Mouse (Mus musculus) midbrain, embryonic 11.5 days (tissue): Measurements from ENCODE around the gene Plk5. TPM values are rescaled to one million over a fixed set of nuclear protein-coding genes. Genes with fewer than 3 reads are reported as not detected.
"Not testable (repeated sequence)": the region's sequence is repeated elsewhere in the genome, so short reads cannot be mapped to it uniquely, and the experiment has no call there.

Source experiments
- ATAC-seq: fragments of 200-750 bp; cut with Nextera tagmentation; 2 replicates; pipeline ENCODE4 v1.8.0; 2017; ENCODE audit warnings: moderate TSS enrichment, moderate library complexity; ENCODE audit not compliant: low FRiP score
- DNase-seq: peaks from one replicate; pipeline ENCODE4 v3.0.0; 2015; ENCODE audit warnings: low spot score; ENCODE audit errors: missing footprints
- H3K27ac ChIP-seq: fragments of 300-500 bp; sonication (generic); 2 replicates; pipeline ENCODE4 v1.5.1; 2014; ENCODE audit warnings: low read depth, low read length
- H3K27me3 ChIP-seq: fragments of 300-500 bp; sonication (generic); 2 replicates; pipeline ENCODE4 v1.6.1; 2014; ENCODE audit warnings: mild to moderate bottlenecking, low read length, moderate library complexity, mixed read lengths; ENCODE audit not compliant: control insufficient read depth, insufficient read depth
- H3K36me3 ChIP-seq: fragments of 300-500 bp; sonication (generic); 2 replicates; pipeline ENCODE4 v1.6.1; 2014; ENCODE audit warnings: mild to moderate bottlenecking, low read length, moderate library complexity, mixed read lengths; ENCODE audit not compliant: control insufficient read depth, insufficient read depth
- H3K4me1 ChIP-seq: fragments of 300-500 bp; sonication (generic); 2 replicates; pipeline ENCODE4 v1.6.1; 2014; ENCODE audit warnings: low read length; ENCODE audit not compliant: control insufficient read depth, insufficient read depth
- H3K4me2 ChIP-seq: fragments of 300-500 bp; sonication (generic); 2 replicates; pipeline ENCODE4 v1.6.1; 2014; ENCODE audit warnings: mild to moderate bottlenecking, moderate library complexity
- H3K4me3 ChIP-seq: fragments of 300-500 bp; sonication (generic); 2 replicates; pipeline ENCODE4 v1.5.1; 2014; ENCODE audit warnings: low read depth, low read length
- H3K9ac ChIP-seq: fragments of 300-500 bp; sonication (generic); 2 replicates; pipeline ENCODE4 v1.6.1; 2014; ENCODE audit warnings: low read length
- H3K9me3 ChIP-seq: fragments of 300-500 bp; sonication (generic); 2 replicates; pipeline ENCODE4 v1.6.1; 2016; ENCODE audit warnings: low read length; ENCODE audit not compliant: control insufficient read depth
- WGBS: fragments of 180-500 bp; shearing (Covaris S2); extraction: QIAGEN DNeasy Blood & Tissue Kit; methylation state at CpG from one replicate; pipeline ENCODE4 v1.1.7; 2014; 5-methylcytosine and 5-hydroxymethylcytosine counted together
- polyA plus RNA-seq: library from polyadenylated mRNA; unstranded; fragments of >200 nt; fragmentation: Nextera tagmentation; extraction: Ambion mirVana; gene quantifications from 2 replicates; pipeline ENCODE4 v1.2.1, GENCODE M21; 2014

Gene Plk5
- polyA plus RNA-seq, 1 experiment from 2014 or later = 0.05 TPM

DNA sequence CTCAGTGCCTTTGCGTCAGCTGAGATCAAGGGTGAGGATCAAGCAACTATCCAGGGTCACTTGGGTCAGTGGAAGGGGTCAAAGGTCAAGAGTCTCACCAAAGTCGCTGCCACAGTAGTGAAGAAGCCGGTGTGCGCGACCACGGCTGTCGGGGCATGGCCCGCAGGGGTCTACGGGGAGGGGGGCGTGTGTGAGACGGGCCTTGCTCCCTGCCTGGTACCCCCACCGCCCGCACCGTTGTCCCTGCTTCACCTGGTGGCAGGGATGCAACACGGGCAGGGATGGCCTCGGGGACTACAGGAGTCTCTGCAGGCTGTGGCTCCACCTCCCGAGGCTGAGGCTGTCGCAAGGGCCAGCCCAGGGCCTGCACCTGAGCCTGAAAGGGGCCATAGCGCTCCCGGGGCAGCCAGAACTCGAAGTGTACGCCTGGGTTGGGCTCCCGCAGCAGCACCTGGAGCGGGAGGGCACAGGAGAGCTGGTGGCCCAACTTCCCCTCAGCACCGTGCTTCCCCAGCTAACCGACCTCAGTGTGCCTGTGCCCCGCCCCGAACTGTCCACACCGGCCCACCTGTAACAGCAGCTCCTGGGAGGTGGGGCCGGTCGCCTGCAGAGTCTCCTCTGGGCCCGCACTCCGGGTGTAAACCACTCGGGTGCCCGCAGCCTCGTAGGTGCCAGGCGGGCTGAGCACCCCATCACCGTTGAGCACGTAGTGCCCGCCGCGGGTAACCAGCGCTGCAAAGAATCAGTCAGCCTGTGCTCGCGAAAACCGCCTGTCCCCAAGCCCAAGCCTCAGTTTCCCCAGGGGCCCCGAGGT, 14.6 kb upstream of the Plk5 start:
- H3K9me3 ChIP-seq = no peaks in the 10 kb centered on the region
- 1% methylated on average over 46 of the region's 47 CpGs for WGBS
- no peaks in the 10 kb centered on the region for H3K36me3 ChIP-seq
- peaks cover 19% of the 10 kb centered on the region for H3K4me1 ChIP-seq
- peak overlapping the region; percentile 28 for H3K4me3 ChIP-seq
- no peak overlapping the region for H3K9ac ChIP-seq
- H3K4me2 ChIP-seq = no peak overlapping the region
- DNase-seq (peak; percentile 91), ATAC-seq (no peak; the same call in 1 of the 2 replicates)
- H3K27ac ChIP-seq = no peak overlapping the region
- peaks cover 65% of the 10 kb centered on the region for H3K27me3 ChIP-seq

DNA sequence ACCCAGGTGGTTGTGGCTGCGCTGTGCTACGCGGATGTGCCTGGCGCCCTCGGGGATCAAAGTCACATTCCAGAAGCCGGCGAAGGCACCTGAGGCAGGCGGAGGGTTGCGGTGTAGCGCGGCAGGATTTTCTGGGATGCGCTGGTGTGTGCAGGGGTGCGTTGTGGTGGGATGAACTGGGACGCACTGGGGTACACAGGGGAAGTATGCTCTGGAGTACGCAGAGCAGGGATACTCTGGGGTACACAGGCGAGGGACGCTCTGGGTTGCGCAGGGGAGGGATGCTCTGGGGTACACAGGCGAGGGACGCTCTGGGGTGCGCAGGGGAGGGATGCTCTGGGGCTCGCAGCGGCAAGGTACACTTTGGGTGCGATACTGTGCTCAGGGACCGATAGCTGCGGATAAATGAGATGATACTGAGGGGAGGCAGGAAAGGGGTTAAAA, 13.9 kb upstream of the Plk5 start:
- Histone ChIP-seq H3K4me1 (peaks cover 19% of the 10 kb centered on the region), H3K36me3 (no peaks in the 10 kb centered on the region), H3K9me3 (no peaks in the 10 kb centered on the region), H3K27ac (no peak overlapping the region), H3K9ac (no peak overlapping the region), H3K4me3 (peak overlapping the region; percentile 28), H3K4me2 (peak overlapping the region; percentile 43), H3K27me3 (peaks cover 71% of the 10 kb centered on the region)
- DNase-seq (no peak), ATAC-seq (peak; percentile 34)
- WGBS = 3% methylated on average over 26 of the region's 26 CpGs

- Histone ChIP-seq H3K27me3 (peaks cover 77% of the 10 kb centered on the region), H3K4me3 (peak overlapping the region; percentile 28), H3K4me2 (peak overlapping the region; percentile 43), H3K9ac (no peak overlapping the region), H3K36me3 (no peaks in the 10 kb centered on the region), H3K9me3 (no peaks in the 10 kb centered on the region), H3K27ac (no peak overlapping the region), H3K4me1 (peaks cover 19% of the 10 kb centered on the region)
- DNase-seq (peak; percentile 96), ATAC-seq (peak; percentile 68)
- under 1% methylated on average over 30 of the region's 33 CpGs for WGBS
These were observed 13.4 kb upstream of the Plk5 start for GRCm38 (mm10) chr10:80342749-80343424.

DNA sequence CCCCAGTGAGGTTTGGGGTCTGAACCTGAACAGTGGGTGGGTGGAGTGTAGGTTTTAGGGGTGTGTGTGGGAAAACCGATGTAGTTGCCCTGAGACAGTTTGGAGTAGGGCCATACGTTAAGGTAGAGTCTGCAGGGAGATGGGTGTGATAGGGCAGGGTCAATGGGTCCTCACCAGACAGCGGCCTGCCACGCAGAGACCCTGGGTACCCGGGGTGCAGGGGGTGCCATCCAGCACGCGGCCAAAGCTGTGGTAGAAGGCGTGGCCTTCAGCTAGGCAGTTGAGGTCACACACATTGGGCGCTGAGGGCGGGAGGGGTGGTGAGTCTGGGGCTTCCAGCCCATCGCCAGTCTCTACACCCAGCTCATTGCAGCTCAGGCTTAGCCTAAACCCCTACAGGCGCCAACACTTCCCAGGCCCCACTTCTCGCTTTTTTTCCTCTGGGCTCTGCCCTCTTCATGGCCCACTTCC, 12.8 kb upstream of the Plk5 start:
- peaks cover 83% of the 10 kb centered on the region for H3K27me3 ChIP-seq
- H3K9me3 ChIP-seq = no peaks in the 10 kb centered on the region
- ATAC-seq (peak; percentile 19; the same call in 1 of the 2 replicates), DNase-seq (no peak)
- no peaks in the 10 kb centered on the region for H3K36me3 ChIP-seq
- no peak overlapping the region for H3K9ac ChIP-seq
- WGBS = 25% methylated on average over 13 of the region's 13 CpGs
- peak overlapping the region; percentile 43 for H3K4me2 ChIP-seq
- no peak overlapping the region for H3K27ac ChIP-seq
- peaks cover 19% of the 10 kb centered on the region for H3K4me1 ChIP-seq
- H3K4me3 ChIP-seq = peak overlapping the region; percentile 28

DNA sequence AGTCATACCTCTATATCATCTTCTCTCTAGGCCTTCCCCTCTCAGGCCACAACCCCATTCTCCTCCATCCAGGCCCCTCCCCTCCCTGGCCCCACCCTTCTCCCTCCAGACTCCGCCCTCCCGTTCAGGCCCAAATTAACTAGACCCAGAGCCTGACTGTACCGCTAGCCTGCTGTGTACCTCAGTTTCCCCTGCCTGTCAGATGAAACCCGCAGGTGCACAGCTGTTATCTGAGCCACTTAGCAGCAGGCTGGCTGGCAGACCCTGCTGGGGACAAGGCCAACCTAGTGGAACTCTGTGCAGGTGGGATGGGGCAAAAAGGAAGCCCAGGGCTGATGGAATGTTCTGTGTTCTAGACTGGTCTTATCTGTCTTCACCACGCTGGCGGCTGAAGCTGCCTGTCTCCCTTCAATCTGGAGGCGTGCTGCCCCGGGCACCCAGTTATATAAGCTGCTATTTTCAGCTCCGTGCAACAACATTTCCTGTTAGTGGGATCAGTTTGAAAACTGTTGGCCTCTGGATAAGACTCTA, 12.1 kb upstream of the Plk5 start:
- no peaks in the 10 kb centered on the region for H3K36me3 ChIP-seq
- WGBS = 41% methylated on average over 9 of the region's 9 CpGs
- DNase-seq (no peak), ATAC-seq (no peak)
- H3K27ac ChIP-seq = no peak overlapping the region
- no peak overlapping the region for H3K9ac ChIP-seq
- no peak overlapping the region for H3K4me2 ChIP-seq
- H3K9me3 ChIP-seq = no peaks in the 10 kb centered on the region
- peaks cover 22% of the 10 kb centered on the region for H3K4me1 ChIP-seq
- no peak overlapping the region for H3K4me3 ChIP-seq
- peaks cover 90% of the 10 kb centered on the region for H3K27me3 ChIP-seq

- peaks cover 22% of the 10 kb centered on the region for H3K4me1 ChIP-seq
- peaks cover 99% of the 10 kb centered on the region for H3K27me3 ChIP-seq
- no peaks in the 10 kb centered on the region for H3K9me3 ChIP-seq
- no peak overlapping the region for H3K4me3 ChIP-seq
- no peak overlapping the region for H3K4me2 ChIP-seq
- H3K36me3 ChIP-seq = no peaks in the 10 kb centered on the region
- H3K9ac ChIP-seq = no peak overlapping the region
- H3K27ac ChIP-seq = no peak overlapping the region
- no peak for ATAC-seq
- 1% methylated on average over 16 of the region's 16 CpGs for WGBS
- no peak for DNase-seq
These were observed 11.1 kb upstream of the Plk5 start for GRCm38 (mm10) chr10:80345122-80345521.

DNA sequence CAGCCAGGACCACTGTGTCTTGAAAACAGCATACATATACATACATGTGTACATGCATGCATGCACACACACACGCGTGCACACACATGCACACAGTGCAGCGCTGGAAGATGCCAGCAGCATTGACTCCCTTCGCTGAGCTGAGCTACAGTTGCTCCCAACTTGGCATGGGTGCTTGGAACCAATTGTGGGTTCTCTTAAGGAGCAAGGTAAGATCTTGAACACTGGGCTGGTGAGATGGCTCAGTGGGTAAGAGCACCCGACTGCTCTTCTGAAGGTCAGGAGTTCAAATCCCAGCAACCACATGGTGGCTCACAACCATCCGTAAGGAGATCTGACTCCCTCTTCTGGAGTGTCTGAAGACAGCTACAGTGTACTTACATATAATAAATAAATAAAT, 10.3 kb upstream of the Plk5 start:
- 79% methylated on average over 5 of the region's 6 CpGs for WGBS
- not testable (repeated sequence) for H3K36me3 ChIP-seq, ATAC-seq, H3K9ac ChIP-seq, H3K9me3 ChIP-seq, H3K4me3 ChIP-seq, DNase-seq, H3K4me2 ChIP-seq, H3K27ac ChIP-seq
- Histone ChIP-seq H3K4me1 (peaks cover 22% of the 10 kb centered on the region), H3K27me3 (peaks cover 97% of the 10 kb centered on the region)

- Histone ChIP-seq H3K4me3 (no peak overlapping the region), H3K9me3 (no peaks in the 10 kb centered on the region), H3K4me1 (peaks cover 15% of the 10 kb centered on the region), H3K9ac (peak overlapping the region; percentile 20; the same call in 1 of the 2 replicates), H3K27ac (no peak overlapping the region), H3K36me3 (no peaks in the 10 kb centered on the region), H3K27me3 (peaks cover 87% of the 10 kb centered on the region), H3K4me2 (no peak overlapping the region)
- WGBS = 17% methylated on average over 17 of the region's 17 CpGs
- DNase-seq (no peak), ATAC-seq (no peak)
These were observed 8.7 kb upstream of the Plk5 start for GRCm38 (mm10) chr10:80347514-80347967.
